Mouse (Mus musculus): ENCODE results near the gene Hace1.

Gene Hace1

GRCm38 (mm10) chr10:45698930-45699329, 121.3 kb downstream of the Hace1 start:
- DNase-seq (ENCODE audit: low read depth, low spot score) = no peak

- DNase-seq (ENCODE audit: low read depth, low spot score) = no peak
Measured at GRCm38 (mm10) chr10:45706849-45707248, 129.2 kb downstream of the Hace1 start.

- no peak for DNase-seq (ENCODE audit: low read depth, low spot score)
Measured at GRCm38 (mm10) chr10:45710848-45711247, 133.2 kb downstream of the Hace1 start.

GRCm38 (mm10) chr10:45711348-45711747, 133.7 kb downstream of the Hace1 start:
- no peak for DNase-seq (ENCODE audit: low read depth, low spot score)

Measured in retina, postnatal 7 days (tissue).